Mouse (Mus musculus) monocyte, adult 59 days (primary cell): Measurements from ENCODE around the gene Smarcal1. TPM values are rescaled to one million over a fixed set of nuclear protein-coding genes. Genes with fewer than 3 reads are reported as not detected.

Experiments used
- total RNA-seq, 2 experiments: library from RNA; stranded (reverse); gene quantifications; one replicate each; pipeline ENCODE4 v1.2.4; 2023

The Smarcal1 gene
- 10 to 100 TPM; 24.0 to 29.3 TPM for total RNA-seq

DNA sequence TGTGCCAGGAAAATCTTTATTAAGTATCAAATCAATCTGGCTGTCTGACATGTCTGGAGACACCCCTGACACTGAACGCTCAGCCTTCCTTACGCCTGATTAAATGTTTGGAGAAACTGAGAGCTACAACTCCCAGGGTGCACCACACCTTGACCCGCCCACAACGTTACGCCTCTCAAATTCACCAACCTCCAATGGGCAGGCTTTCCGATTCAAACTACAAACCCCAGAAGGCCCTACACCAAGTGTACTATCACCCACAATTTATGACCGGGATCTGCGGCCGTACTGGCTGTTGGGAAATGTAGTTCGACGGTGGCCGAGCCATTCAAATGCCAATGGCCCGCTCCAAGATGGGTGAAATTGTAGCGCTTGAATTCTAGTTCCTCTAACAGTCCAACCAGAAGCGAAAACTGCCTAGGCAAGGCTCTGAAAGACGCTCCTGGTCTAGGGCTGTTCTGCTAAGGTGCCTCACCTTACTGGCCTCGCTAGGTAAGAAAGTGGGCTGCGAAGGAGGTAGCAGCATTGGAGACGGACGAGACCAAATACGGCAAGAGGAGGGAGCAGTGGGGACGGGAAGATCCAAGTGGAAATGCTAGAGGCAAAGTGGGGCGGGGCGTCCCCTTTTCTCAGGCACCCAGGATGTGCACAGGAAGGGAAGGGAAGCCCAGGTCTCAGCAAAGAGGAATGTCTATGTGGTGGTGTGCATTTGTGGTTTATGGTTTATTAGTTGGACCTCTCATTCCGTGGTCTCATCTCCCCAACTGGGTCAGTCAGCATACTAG lies at the start of gene Smarcal1:
Smarcal1 (plus strand) TSS at position 305 of the 785 bp plus-strand sequence.

DNA sequence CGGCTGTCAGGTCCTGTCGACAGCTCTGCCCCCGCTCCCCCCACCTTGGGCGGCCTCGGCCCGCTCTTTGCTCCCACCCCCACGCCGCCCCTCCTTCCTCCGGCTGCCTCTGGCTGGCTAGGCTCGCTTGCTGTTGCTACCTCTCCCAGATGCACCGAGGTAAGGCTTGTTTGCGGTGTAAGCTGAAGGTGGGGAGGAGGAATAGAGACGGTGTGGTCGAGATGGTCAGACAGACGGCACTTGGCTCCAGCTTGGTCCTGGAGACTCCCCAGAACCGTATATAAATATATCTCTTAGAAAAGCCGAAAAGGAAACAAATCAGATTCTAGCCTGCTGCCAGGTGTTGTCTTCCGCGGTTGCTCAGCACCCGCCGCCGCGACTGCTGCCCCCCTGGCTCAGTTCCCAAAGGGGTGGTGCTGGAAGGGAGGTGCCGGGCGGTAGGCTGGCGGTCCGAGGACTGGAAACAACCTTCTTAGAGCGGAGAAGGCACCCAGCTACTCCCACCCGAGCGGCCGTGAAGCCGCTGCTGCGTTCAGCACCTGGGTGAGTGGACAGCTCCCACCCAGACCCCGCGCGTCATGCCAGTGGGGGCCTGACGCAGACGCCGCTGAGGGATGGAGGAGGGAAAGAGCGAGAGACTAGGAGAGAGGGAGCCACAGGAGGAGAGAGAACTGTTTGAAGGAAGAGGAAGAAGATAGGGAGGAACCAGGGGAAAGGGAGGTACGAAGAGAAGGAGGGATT lies 46.3 kb upstream of the Smarcal1 start, which contains the start of gene March4:
March4 (minus strand) TSS at position 320 of the 741 bp plus-strand sequence.

Other genes starting within 250 kb of the Smarcal1 start
- not detected for gene March4, start 46.3 kb upstream of the Smarcal1 start, total RNA-seq
- not detected for gene Ankar, start 117.3 kb downstream of the Smarcal1 start, total RNA-seq
- gene Rpl37a, start 128.0 kb downstream of the Smarcal1 start, total RNA-seq = 1,000 to 10,000 TPM; 1,642 to 1,741 TPM
- not detected for gene Igfbp2, start 241.3 kb downstream of the Smarcal1 start, total RNA-seq